Mouse (Mus musculus) embryo, embryonic 10.5 days (tissue): ENCODE results near the gene Rps6ka5.

ENCODE experiments used
- DNase-seq: peaks from one replicate; pipeline ENCODE4 v3.0.0-alpha.2; 2015; ENCODE audit warnings: low spot score

The Rps6ka5 gene

GRCm38 (mm10) chr12:100529651-100530050, 197.1 kb downstream of the Rps6ka5 start:
- no peak for DNase-seq

- peak; percentile 83 for DNase-seq
Observed at GRCm38 (mm10) chr12:100529172-100529571, 197.6 kb downstream of the Rps6ka5 start.

GRCm38 (mm10) chr12:100528246-100528645, 198.5 kb downstream of the Rps6ka5 start:
- no peak for DNase-seq

- peak; percentile 93 for DNase-seq
Observed at GRCm38 (mm10) chr12:100527753-100528152, 199.0 kb downstream of the Rps6ka5 start.

- DNase-seq, result no peak
Observed at GRCm38 (mm10) chr12:100527241-100527640, 199.5 kb downstream of the Rps6ka5 start.

- no peak for DNase-seq
Observed at GRCm38 (mm10) chr12:100525939-100526338, 200.8 kb downstream of the Rps6ka5 start.

GRCm38 (mm10) chr12:100520794-100521186, 206.0 kb downstream of the Rps6ka5 start, which contains the start of gene Ttc7b:
Gene Ttc7b (minus strand): TSS chr12:100520826.
- DNase-seq, result peak; percentile 77

- DNase-seq, result peak; percentile 56
Observed at GRCm38 (mm10) chr12:100520077-100520793, 206.5 kb downstream of the Rps6ka5 start.

- peak; percentile 39 for DNase-seq
Observed at GRCm38 (mm10) chr12:100519684-100520076, 207.1 kb downstream of the Rps6ka5 start.

GRCm38 (mm10) chr12:100517371-100517770, 209.4 kb downstream of the Rps6ka5 start:
- DNase-seq, result no peak

- no peak for DNase-seq
Observed at GRCm38 (mm10) chr12:100516161-100516838, 210.5 kb downstream of the Rps6ka5 start.

GRCm38 (mm10) chr12:100515493-100515892, 211.3 kb downstream of the Rps6ka5 start:
- DNase-seq, result no peak

- no peak for DNase-seq
Observed at GRCm38 (mm10) chr12:100514611-100515010, 212.2 kb downstream of the Rps6ka5 start.

GRCm38 (mm10) chr12:100513131-100513530, 213.7 kb downstream of the Rps6ka5 start:
- DNase-seq, result no peak

- no peak for DNase-seq
Observed at GRCm38 (mm10) chr12:100512641-100513040, 214.1 kb downstream of the Rps6ka5 start.

- DNase-seq, result no peak
Observed at GRCm38 (mm10) chr12:100509615-100510282, 217.0 kb downstream of the Rps6ka5 start.

GRCm38 (mm10) chr12:100508668-100509067, 218.1 kb downstream of the Rps6ka5 start:
- no peak for DNase-seq

- no peak for DNase-seq
Observed at GRCm38 (mm10) chr12:100505484-100505883, 221.3 kb downstream of the Rps6ka5 start.

GRCm38 (mm10) chr12:100504585-100504984, 222.2 kb downstream of the Rps6ka5 start:
- DNase-seq, result no peak

GRCm38 (mm10) chr12:100503659-100504058, 223.1 kb downstream of the Rps6ka5 start:
- no peak for DNase-seq

- DNase-seq, result no peak
Observed at GRCm38 (mm10) chr12:100502544-100502943, 224.2 kb downstream of the Rps6ka5 start.

- DNase-seq, result no peak
Observed at GRCm38 (mm10) chr12:100501261-100501660, 225.5 kb downstream of the Rps6ka5 start.

GRCm38 (mm10) chr12:100499469-100499868, 227.3 kb downstream of the Rps6ka5 start:
- DNase-seq, result no peak
